Mouse (Mus musculus) ES-Bruce4 (cell line): ENCODE data around the gene Alpi. TPM values are rescaled to one million over a fixed set of nuclear protein-coding genes. Genes with fewer than 3 reads are reported as not detected.
A peak's percentile ranks its signal among the peaks of the same experiment; 100 is the strongest.

ENCODE experiments used
- H3K27ac ChIP-seq: 2 replicates; pipeline ENCODE4 v1.5.1; 2012; ENCODE audit warnings: low read length, inconsistent platforms; ENCODE audit not compliant: insufficient read depth
- H3K27me3 ChIP-seq: 2 replicates; pipeline ENCODE4 v1.6.1; 2012; ENCODE audit warnings: mild to moderate bottlenecking, low read length, inconsistent platforms; ENCODE audit not compliant: control insufficient read depth, poor library complexity, insufficient read depth, severe bottlenecking
- H3K36me3 ChIP-seq: 2 replicates; pipeline ENCODE4 v1.6.1; 2012; ENCODE audit warnings: inconsistent platforms, mild to moderate bottlenecking, low read length, moderate library complexity; ENCODE audit not compliant: control insufficient read depth, poor library complexity, insufficient read depth, severe bottlenecking
- H3K4me1 ChIP-seq: one replicate; pipeline ENCODE4 v1.8.1; 2011; ENCODE audit warnings: low read length; ENCODE audit not compliant: control insufficient read depth, insufficient read depth
- H3K4me3 ChIP-seq: 2 replicates; pipeline ENCODE4 v1.5.1; 2011; ENCODE audit warnings: low read depth, mild to moderate bottlenecking, low read length
- H3K9ac ChIP-seq: 2 replicates; pipeline ENCODE4 v1.6.1; 2012; ENCODE audit warnings: low read depth, mild to moderate bottlenecking, inconsistent platforms; ENCODE audit not compliant: poor library complexity, severe bottlenecking
- H3K9me3 ChIP-seq: replicated peaks from 2 replicates; pipeline ENCODE4 v1.6.1; 2012; ENCODE audit warnings: mild to moderate bottlenecking, low read length, inconsistent platforms; ENCODE audit not compliant: control insufficient read depth, poor library complexity, insufficient read depth, severe bottlenecking
- CTCF ChIP-seq: IDR thresholded peaks from one replicate; pipeline ENCODE4 v1.8.1; 2011; ENCODE audit warnings: low read depth, low read length
- EP300 ChIP-seq: IDR thresholded peaks from 2 replicates; pipeline ENCODE4 v1.6.1; 2011; ENCODE audit warnings: low read depth, low read length; ENCODE audit not compliant: insufficient read depth
- POLR2A ChIP-seq: IDR thresholded peaks from one replicate; pipeline ENCODE4 v1.8.1; 2011; ENCODE audit warnings: low read length; ENCODE audit not compliant: insufficient read depth
- polyA plus RNA-seq: library from polyadenylated mRNA; stranded (reverse); fragments of >200 nt; gene quantifications from 2 replicates; pipeline ENCODE4 v1.2.4, GENCODE M21; 2011; ENCODE audit warnings: low read depth; ENCODE audit not compliant: missing spikeins, insufficient read depth, insufficient read length

Alpi gene
- polyA plus RNA-seq, 1 experiment, result not detected

- no peaks in the 10 kb centered on the region for H3K27me3 ChIP-seq
- no peak overlapping the region for H3K9ac ChIP-seq
- H3K9me3 ChIP-seq, result no peaks in the 10 kb centered on the region
- H3K4me3 ChIP-seq, result no peak overlapping the region
- H3K36me3 ChIP-seq, result no peaks in the 10 kb centered on the region
- peak; percentile 10 for TF ChIP-seq CTCF
- TF ChIP-seq POLR2A, result no peak
- H3K4me1 ChIP-seq, result no peaks in the 10 kb centered on the region
- no peak overlapping the region for H3K27ac ChIP-seq
These were observed 14.4 kb downstream of the Alpi start for GRCm38 (mm10) chr1:87086964-87087363.

GRCm38 (mm10) chr1:87086196-87086595, 15.2 kb downstream of the Alpi start:
- Histone ChIP-seq H3K4me3 (no peak overlapping the region), H3K4me1 (no peaks in the 10 kb centered on the region), H3K9me3 (no peaks in the 10 kb centered on the region), H3K9ac (no peak overlapping the region), H3K27me3 (no peaks in the 10 kb centered on the region), H3K27ac (no peak overlapping the region), H3K36me3 (no peaks in the 10 kb centered on the region)
- TF ChIP-seq CTCF, result no peak
- TF ChIP-seq EP300, result no peak
- no peak for TF ChIP-seq POLR2A

- Histone ChIP-seq H3K36me3 (no peaks in the 10 kb centered on the region), H3K9me3 (no peaks in the 10 kb centered on the region), H3K27me3 (no peaks in the 10 kb centered on the region), H3K4me3 (no peak overlapping the region), H3K9ac (no peak overlapping the region), H3K4me1 (no peaks in the 10 kb centered on the region), H3K27ac (no peak overlapping the region)
- no peak for TF ChIP-seq EP300
- no peak for TF ChIP-seq POLR2A
- no peak for TF ChIP-seq CTCF
These were observed 27.6 kb downstream of the Alpi start for GRCm38 (mm10) chr1:87073776-87074175.

GRCm38 (mm10) chr1:87070720-87071119, 30.7 kb downstream of the Alpi start:
- Histone ChIP-seq H3K36me3 (no peaks in the 10 kb centered on the region), H3K4me1 (peaks cover 3% of the 10 kb centered on the region), H3K9me3 (no peaks in the 10 kb centered on the region), H3K27me3 (no peaks in the 10 kb centered on the region), H3K27ac (no peak overlapping the region), H3K9ac (no peak overlapping the region), H3K4me3 (peak overlapping the region; percentile 26; the same call in 1 of the 2 replicates)
- peak; percentile 83 for TF ChIP-seq CTCF
- no peak for TF ChIP-seq POLR2A

GRCm38 (mm10) chr1:87060913-87061312, 40.5 kb downstream of the Alpi start:
- no peaks in the 10 kb centered on the region for H3K9me3 ChIP-seq
- H3K4me1 ChIP-seq, result no peaks in the 10 kb centered on the region
- H3K36me3 ChIP-seq, result no peaks in the 10 kb centered on the region
- no peaks in the 10 kb centered on the region for H3K27me3 ChIP-seq
- TF ChIP-seq POLR2A (no peak), CTCF (no peak), EP300 (no peak)
- no peak overlapping the region for H3K9ac ChIP-seq
- H3K27ac ChIP-seq, result no peak overlapping the region
- no peak overlapping the region for H3K4me3 ChIP-seq

- Histone ChIP-seq H3K9ac (no peak overlapping the region), H3K4me1 (no peaks in the 10 kb centered on the region), H3K27ac (no peak overlapping the region), H3K9me3 (no peaks in the 10 kb centered on the region), H3K27me3 (no peaks in the 10 kb centered on the region), H3K4me3 (no peak overlapping the region), H3K36me3 (no peaks in the 10 kb centered on the region)
- TF ChIP-seq EP300, result no peak
These were observed 42.3 kb downstream of the Alpi start for GRCm38 (mm10) chr1:87059042-87059665.
